Comparison of ENCODE assay signal across 8 mouse cellular contexts in genomic region chr10:56338851-56339489, GRCm38 (mm10). TPM values are rescaled to one million over a fixed set of nuclear protein-coding genes. Genes with fewer than 3 reads are reported as not detected.
DNase-seq lines count a peak whose midpoint lies in the region; ATAC-seq and TF ChIP-seq lines count a peak whose summit lies in the region.

No protein-coding gene starts in this region.

- no peak overlapping the region for H3K4me3 ChIP-seq in embryonic facial prominence, embryonic 12.5 days
- H3K4me3 ChIP-seq in kidney, embryonic 15.5 days (replicated peaks) = no peak overlapping the region
- no peak overlapping the region for H3K4me3 ChIP-seq in limb, embryonic 14.5 days (replicated peaks; ENCODE audit: low read length)

- H3K36me3 ChIP-seq in embryonic facial prominence, embryonic 12.5 days = no peaks in the 10 kb centered on the region
- no peaks in the 10 kb centered on the region for H3K36me3 ChIP-seq in kidney, embryonic 15.5 days
- no peaks in the 10 kb centered on the region for H3K36me3 ChIP-seq in limb, embryonic 14.5 days (ENCODE audit: control insufficient read depth, insufficient read depth, low read length)

- H3K9me3 ChIP-seq in embryonic facial prominence, embryonic 12.5 days = no peaks in the 10 kb centered on the region
- no peaks in the 10 kb centered on the region for H3K9me3 ChIP-seq in kidney, embryonic 15.5 days (replicated peaks)
- no peaks in the 10 kb centered on the region for H3K9me3 ChIP-seq in limb, embryonic 14.5 days (ENCODE audit: control insufficient read depth, low read length)

- H3K27me3 ChIP-seq in embryonic facial prominence, embryonic 12.5 days = no peaks in the 10 kb centered on the region
- no peaks in the 10 kb centered on the region for H3K27me3 ChIP-seq in kidney, embryonic 15.5 days
- H3K27me3 ChIP-seq in limb, embryonic 14.5 days (ENCODE audit: control insufficient read depth, insufficient read depth, low read length) = no peaks in the 10 kb centered on the region

- ATAC-seq in embryonic facial prominence, embryonic 12.5 days (ENCODE audit: insufficient number of reproducible peaks, insufficient read depth, low FRiP score, low TSS enrichment) = peak; percentile 75; the same call in 1 of the 2 replicates
- peak; percentile 91 for ATAC-seq in kidney, embryonic 15.5 days (replicated peaks; ENCODE audit: low FRiP score)
- ATAC-seq in limb, embryonic 14.5 days (ENCODE audit: low FRiP score, low read depth) = peak; percentile 78; the same call in 1 of the 2 replicates
- ATAC-seq in monocyte, adult 5-6 weeks (replicated peaks; ENCODE audit: insufficient number of reproducible peaks, low FRiP score, low TSS enrichment, poor library complexity, severe bottlenecking) = peak; percentile 80

- 47% methylated on average over 6 of the region's 6 CpGs for WGBS in embryonic facial prominence, embryonic 12.5 days
- 51% methylated on average over 6 of the region's 6 CpGs for WGBS in kidney, embryonic 15.5 days
- 50% methylated on average over 6 of the region's 6 CpGs for WGBS in limb, embryonic 14.5 days

- DNase-seq in A20 (ENCODE audit: low read depth, low spot score) = peak; percentile 74
- peak; percentile 85 to 89 for DNase-seq in adrenal gland, postnatal 36 days
- DNase-seq in heart, adult 9 months (ENCODE audit: low spot score in 2 of 2) = peak; percentile 42 to 55
- DNase-seq in limb, embryonic 14.5 days (ENCODE audit: low spot score) = peak; percentile 83
- peak; percentile 63 to 89 for DNase-seq in spleen, postnatal 4 days (ENCODE audit: low spot score in 2 of 2)

- H3K27ac ChIP-seq in embryonic facial prominence, embryonic 12.5 days = no peak overlapping the region
- no peak overlapping the region for H3K27ac ChIP-seq in kidney, embryonic 15.5 days
- no peak overlapping the region for H3K27ac ChIP-seq in limb, embryonic 14.5 days (replicated peaks; ENCODE audit: low read depth, low read length)

- TF ChIP-seq POLR2A in limb, embryonic 14.5 days (IDR thresholded peaks at IDR 0.05; ENCODE audit: borderline replicate concordance, extremely low read depth, insufficient read depth, insufficient read length) = no peak

- H3K9ac ChIP-seq in embryonic facial prominence, embryonic 12.5 days = no peak overlapping the region
- H3K9ac ChIP-seq in kidney, embryonic 15.5 days = no peak overlapping the region
- H3K9ac ChIP-seq in limb, embryonic 14.5 days (ENCODE audit: low read depth, low read length, severe bottlenecking) = no peak overlapping the region

- no peaks in the 10 kb centered on the region for H3K4me1 ChIP-seq in embryonic facial prominence, embryonic 12.5 days
- no peaks in the 10 kb centered on the region for H3K4me1 ChIP-seq in kidney, embryonic 15.5 days
- no peaks in the 10 kb centered on the region for H3K4me1 ChIP-seq in limb, embryonic 14.5 days (ENCODE audit: control insufficient read depth, insufficient read depth, low read length)

- H3K4me2 ChIP-seq in embryonic facial prominence, embryonic 12.5 days (replicated peaks) = no peak overlapping the region
- H3K4me2 ChIP-seq in kidney, embryonic 15.5 days = no peak overlapping the region
- H3K4me2 ChIP-seq in limb, embryonic 14.5 days (replicated peaks; ENCODE audit: low read depth, low read length, severe bottlenecking) = no peak overlapping the region

RNA-seq across cellular contexts. Expression of gene Gja1, which starts 38.2 kb away (rescaled TPM):
- 100 to 1,000 TPM; 161 to 356 TPM for total RNA-seq in adrenal gland, postnatal 36 days (2021)
- 246 and 302 TPM in 2 replicates for polyA plus RNA-seq in embryonic facial prominence, embryonic 12.5 days (2016; fragmentation: Nextera tagmentation; extraction: Ambion mirVana)
- polyA plus RNA-seq in kidney, embryonic 15.5 days (2015; fragmentation: Nextera tagmentation; extraction: Ambion mirVana) = 141 and 151 TPM in 2 replicates
- polyA plus RNA-seq in limb, embryonic 14.5 days (2012; rRNA removed) = 86.4 and 102 TPM in 2 replicates
- 388 and 411 TPM in 2 replicates for polyA plus RNA-seq in limb, embryonic 14.5 days (2014; fragmentation: Nextera tagmentation; extraction: Ambion mirVana)
- total RNA-seq in monocyte, adult 5-6 weeks (2017) = not detected in 3 replicates
